Mouse (Mus musculus): ENCODE data around the gene Trim2. TPM values are rescaled to one million over a fixed set of nuclear protein-coding genes. Genes with fewer than 3 reads are reported as not detected.

Gene Trim2
- polyA plus RNA-seq, 1 experiment, result 3.2 TPM

DNA sequence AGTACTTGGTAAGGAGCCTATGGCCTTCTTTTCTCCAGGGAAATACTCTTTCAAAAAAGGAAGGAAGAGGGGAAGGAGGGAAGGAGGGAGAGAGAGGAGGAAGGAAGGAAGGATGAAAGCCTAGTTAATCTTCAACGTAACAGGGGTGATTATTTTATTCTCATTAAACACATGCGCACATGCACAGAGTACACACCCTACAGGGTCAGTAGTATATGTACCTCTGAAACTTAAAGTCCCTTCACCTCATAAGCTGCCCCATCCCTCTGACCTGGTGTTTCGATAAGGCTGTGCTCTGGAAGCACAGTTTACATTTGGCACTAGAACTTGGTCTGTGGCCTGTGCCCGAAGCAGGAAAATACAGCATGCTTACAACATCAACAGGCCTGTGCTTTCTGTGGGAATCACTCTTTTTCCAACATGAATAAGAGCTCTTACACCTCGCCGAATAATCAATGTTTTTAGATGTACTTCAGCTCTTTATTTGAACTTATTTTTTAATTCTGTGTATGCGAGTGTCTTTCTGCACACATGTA lies 95.3 kb downstream of the Trim2 start:
- Histone ChIP-seq H3ac (ENCODE audit: control insufficient read depth, insufficient read length) (no peak overlapping the region), H3K27me3 (ENCODE audit: control insufficient read depth, insufficient read depth, insufficient read length) (no peaks in the 10 kb centered on the region), H3K36me3 (ENCODE audit: control insufficient read depth, insufficient read depth) (no peaks in the 10 kb centered on the region), H3K79me2 (ENCODE audit: control insufficient read depth, insufficient read depth) (no peaks in the 10 kb centered on the region), H3K4me3 (no peak overlapping the region), H3K4me2 (ENCODE audit: low read depth) (no peak overlapping the region)
- TF ChIP-seq MYOD1 (IDR thresholded peaks at IDR 0.05; ENCODE audit: control insufficient read depth in 1 of 3, insufficient read length in 2 of 3, low read depth in 2 of 3) (no peak), TCF3 (IDR thresholded peaks at IDR 0.05; ENCODE audit: insufficient read length, low read depth) (no peak)

DNA sequence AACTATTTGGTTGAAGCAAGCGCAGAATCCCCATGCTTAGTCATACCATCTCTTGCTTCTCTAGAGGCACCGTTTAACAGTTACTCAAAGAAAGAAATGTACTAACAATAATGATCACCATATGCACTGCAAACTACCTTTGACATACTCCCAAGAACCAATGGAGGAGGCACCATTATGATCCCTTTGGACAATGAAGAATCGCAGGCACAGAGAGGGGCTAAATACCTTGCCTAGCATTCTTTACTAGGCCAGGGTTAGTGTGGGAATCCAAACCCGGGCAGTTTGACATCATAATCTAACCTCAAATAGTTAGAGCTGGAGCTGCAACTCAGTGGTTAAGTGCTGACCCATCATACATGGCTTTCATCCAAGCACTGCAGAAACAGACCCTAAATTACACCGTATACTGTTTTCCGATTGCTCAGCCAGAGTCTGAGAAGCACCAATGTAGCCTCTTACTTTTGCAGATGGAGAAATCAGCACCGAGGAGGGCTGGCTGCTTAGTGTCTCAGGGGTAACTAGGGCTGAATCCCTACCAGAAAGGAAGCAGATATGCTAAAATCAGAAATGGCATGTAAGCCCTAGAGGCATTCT lies 97.7 kb downstream of the Trim2 start:
- TF ChIP-seq CEBPB (IDR thresholded peaks at IDR 0.05; ENCODE audit: insufficient read depth, poor library complexity, severe bottlenecking) (no peak), MYOG (IDR thresholded peaks at IDR 0.05; ENCODE audit: control insufficient read depth in 1 of 3, insufficient read depth in 1 of 3, insufficient read length in 2 of 3, low read depth in 2 of 3) (no peak), SRF (IDR thresholded peaks at IDR 0.05; ENCODE audit: control insufficient read depth, insufficient read length, low read depth) (no peak), USF1 (IDR thresholded peaks at IDR 0.05; ENCODE audit: low read depth) (no peak), E2F4 (IDR thresholded peaks at IDR 0.05; ENCODE audit: insufficient read depth) (no peak), TCF12 (IDR thresholded peaks at IDR 0.05; ENCODE audit: insufficient read depth, poor library complexity, severe bottlenecking) (no peak), POLR2AphosphoS2 (IDR thresholded peaks at IDR 0.05; ENCODE audit: insufficient read length, low read depth) (no peak)
- H3ac ChIP-seq (ENCODE audit: control insufficient read depth, insufficient read length), result no peak overlapping the region

DNA sequence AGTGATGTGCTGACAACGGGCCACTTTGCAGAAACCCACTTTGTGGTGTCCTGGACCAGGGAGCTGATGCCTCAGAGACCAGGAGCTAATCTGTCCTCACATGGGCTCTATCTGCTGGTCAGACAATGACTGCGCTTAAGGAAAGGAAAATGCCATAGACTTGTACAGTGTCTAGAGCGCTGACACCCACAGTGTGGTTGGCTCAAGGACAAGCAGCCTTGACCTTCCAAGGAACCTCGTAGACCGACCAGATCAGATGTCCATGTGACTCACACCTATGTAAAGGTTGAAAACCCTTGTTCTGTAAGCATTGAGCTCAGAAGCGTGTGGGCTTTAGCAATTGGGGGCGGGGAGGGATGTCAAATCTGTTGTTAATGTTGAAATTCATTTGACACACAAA lies 98.2 kb downstream of the Trim2 start:
- H3K36me3 ChIP-seq (ENCODE audit: control insufficient read depth, insufficient read depth), result no peaks in the 10 kb centered on the region
- H3K4me3 ChIP-seq, result no peak overlapping the region
- TF ChIP-seq POLR2A (IDR thresholded peaks at IDR 0.05; ENCODE audit: insufficient read length, low read depth) (no peak), SRF (IDR thresholded peaks at IDR 0.05; ENCODE audit: control insufficient read depth, insufficient read length, low read depth) (no peak), MYOG (IDR thresholded peaks at IDR 0.05; ENCODE audit: control insufficient read depth in 1 of 3, insufficient read depth in 1 of 3, insufficient read length in 2 of 3, low read depth in 2 of 3) (no peak), TCF3 (IDR thresholded peaks at IDR 0.05; ENCODE audit: insufficient read length, low read depth) (no peak), POLR2AphosphoS2 (IDR thresholded peaks at IDR 0.05; ENCODE audit: insufficient read length, low read depth) (no peak), MYOD1 (IDR thresholded peaks at IDR 0.05; ENCODE audit: control insufficient read depth in 1 of 3, insufficient read length in 2 of 3, low read depth in 2 of 3) (no peak), TCF12 (IDR thresholded peaks at IDR 0.05; ENCODE audit: insufficient read depth, poor library complexity, severe bottlenecking) (no peak), REST (IDR thresholded peaks at IDR 0.05; ENCODE audit: insufficient read depth, insufficient read length) (no peak), E2F4 (IDR thresholded peaks at IDR 0.05; ENCODE audit: insufficient read depth) (no peak), USF1 (IDR thresholded peaks at IDR 0.05; ENCODE audit: low read depth) (no peak), MAX (IDR thresholded peaks at IDR 0.05; ENCODE audit: low read depth) (no peak), CEBPB (IDR thresholded peaks at IDR 0.05; ENCODE audit: insufficient read depth, poor library complexity, severe bottlenecking) (no peak)
- H3K27me3 ChIP-seq (ENCODE audit: control insufficient read depth, insufficient read depth, insufficient read length), result no peaks in the 10 kb centered on the region
- no peak overlapping the region for H3ac ChIP-seq (ENCODE audit: control insufficient read depth, insufficient read length)
- no peak overlapping the region for H3K4me2 ChIP-seq (ENCODE audit: low read depth)
- H3K79me2 ChIP-seq (ENCODE audit: control insufficient read depth, insufficient read depth), result no peaks in the 10 kb centered on the region

More for the DNA sequence above, 97.7 kb downstream of the Trim2 start:
- no peaks in the 10 kb centered on the region for H3K36me3 ChIP-seq (ENCODE audit: control insufficient read depth, insufficient read depth)
- H3K27me3 ChIP-seq (ENCODE audit: control insufficient read depth, insufficient read depth, insufficient read length), result no peaks in the 10 kb centered on the region
- H3K4me2 ChIP-seq (ENCODE audit: low read depth), result no peak overlapping the region
- no peaks in the 10 kb centered on the region for H3K79me2 ChIP-seq (ENCODE audit: control insufficient read depth, insufficient read depth)
- H3K4me3 ChIP-seq, result no peak overlapping the region

DNA sequence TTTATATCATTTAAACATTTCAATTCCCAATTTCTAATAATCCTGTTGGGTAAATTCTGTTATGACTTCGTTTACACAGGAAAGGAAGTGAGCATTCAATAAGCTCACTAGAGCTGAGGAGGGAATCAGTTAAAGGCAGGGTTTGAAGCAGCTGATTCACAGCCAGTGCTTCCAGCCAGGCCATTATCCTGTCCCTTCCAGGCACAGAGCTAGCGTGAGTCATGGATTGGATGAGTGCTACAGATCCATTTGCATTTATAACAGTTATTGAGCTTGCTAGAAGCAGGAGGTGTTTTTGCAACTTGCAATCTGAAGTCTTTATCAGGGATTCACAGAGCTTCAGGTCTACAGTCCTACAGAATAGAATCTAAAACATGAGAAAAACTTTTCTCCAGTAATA lies 99.3 kb downstream of the Trim2 start:
- Histone ChIP-seq H3K4me2 (ENCODE audit: low read depth) (no peak overlapping the region), H3K4me3 (no peak overlapping the region), H3ac (ENCODE audit: control insufficient read depth, insufficient read length) (no peak overlapping the region), H3K36me3 (ENCODE audit: control insufficient read depth, insufficient read depth) (no peaks in the 10 kb centered on the region), H3K27me3 (ENCODE audit: control insufficient read depth, insufficient read depth, insufficient read length) (no peaks in the 10 kb centered on the region), H3K79me2 (ENCODE audit: control insufficient read depth, insufficient read depth) (no peaks in the 10 kb centered on the region)
- TF ChIP-seq USF1 (IDR thresholded peaks at IDR 0.05; ENCODE audit: low read depth) (no peak), MYOD1 (IDR thresholded peaks at IDR 0.05; ENCODE audit: control insufficient read depth in 1 of 3, insufficient read length in 2 of 3, low read depth in 2 of 3) (no peak), SRF (IDR thresholded peaks at IDR 0.05; ENCODE audit: control insufficient read depth, insufficient read length, low read depth) (no peak), MYOG (IDR thresholded peaks at IDR 0.05; ENCODE audit: control insufficient read depth in 1 of 3, insufficient read depth in 1 of 3, insufficient read length in 2 of 3, low read depth in 2 of 3) (no peak), TCF3 (IDR thresholded peaks at IDR 0.05; ENCODE audit: insufficient read length, low read depth) (no peak), TCF12 (IDR thresholded peaks at IDR 0.05; ENCODE audit: insufficient read depth, poor library complexity, severe bottlenecking) (no peak), CEBPB (IDR thresholded peaks at IDR 0.05; ENCODE audit: insufficient read depth, poor library complexity, severe bottlenecking) (no peak), POLR2AphosphoS2 (IDR thresholded peaks at IDR 0.05; ENCODE audit: insufficient read length, low read depth) (no peak), MAX (IDR thresholded peaks at IDR 0.05; ENCODE audit: low read depth) (no peak), POLR2A (IDR thresholded peaks at IDR 0.05; ENCODE audit: insufficient read length, low read depth) (no peak)

DNA sequence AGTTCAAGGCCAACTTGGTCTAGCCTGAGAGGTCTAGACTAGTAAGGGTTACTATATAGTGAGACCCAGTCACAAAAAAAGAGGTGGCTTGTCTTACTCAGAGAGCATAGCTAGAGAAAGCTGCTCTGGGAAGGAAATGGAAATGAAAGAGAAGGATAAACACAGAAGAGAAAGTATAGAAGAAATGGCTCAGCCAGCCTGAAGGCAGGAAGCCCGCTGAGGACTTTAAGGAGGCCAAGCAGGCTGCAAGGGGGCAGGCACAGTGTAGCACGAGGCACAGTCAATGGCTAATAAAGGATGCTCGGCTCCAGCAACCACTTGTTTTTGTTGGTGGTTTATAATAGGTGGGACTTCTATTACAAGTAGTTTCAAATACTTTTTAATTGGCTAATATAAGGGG lies 100.6 kb downstream of the Trim2 start:
- H3K36me3 ChIP-seq (ENCODE audit: control insufficient read depth, insufficient read depth), result no peaks in the 10 kb centered on the region
- no peaks in the 10 kb centered on the region for H3K27me3 ChIP-seq (ENCODE audit: control insufficient read depth, insufficient read depth, insufficient read length)
- no peak overlapping the region for H3ac ChIP-seq (ENCODE audit: control insufficient read depth, insufficient read length)
- H3K4me2 ChIP-seq (ENCODE audit: low read depth), result no peak overlapping the region
- TF ChIP-seq TCF12 (IDR thresholded peaks at IDR 0.05; ENCODE audit: insufficient read depth, poor library complexity, severe bottlenecking), result no peak
- TF ChIP-seq CEBPB (IDR thresholded peaks at IDR 0.05; ENCODE audit: insufficient read depth, poor library complexity, severe bottlenecking), result no peak
- no peak for TF ChIP-seq E2F4 (IDR thresholded peaks at IDR 0.05; ENCODE audit: insufficient read depth)
- no peak for TF ChIP-seq REST (IDR thresholded peaks at IDR 0.05; ENCODE audit: insufficient read depth, insufficient read length)
- TF ChIP-seq MYOD1 (IDR thresholded peaks at IDR 0.05; ENCODE audit: control insufficient read depth in 1 of 3, insufficient read length in 2 of 3, low read depth in 2 of 3), result no peak
- no peak for TF ChIP-seq MAX (IDR thresholded peaks at IDR 0.05; ENCODE audit: low read depth)
- TF ChIP-seq POLR2AphosphoS2 (IDR thresholded peaks at IDR 0.05; ENCODE audit: insufficient read length, low read depth), result no peak
- TF ChIP-seq MYOG (IDR thresholded peaks at IDR 0.05; ENCODE audit: control insufficient read depth in 1 of 3, insufficient read depth in 1 of 3, insufficient read length in 2 of 3, low read depth in 2 of 3), result no peak
- no peak for TF ChIP-seq POLR2A (IDR thresholded peaks at IDR 0.05; ENCODE audit: insufficient read length, low read depth)
- H3K79me2 ChIP-seq (ENCODE audit: control insufficient read depth, insufficient read depth), result no peaks in the 10 kb centered on the region
- no peak overlapping the region for H3K4me3 ChIP-seq

Data from myocyte (in vitro differentiated cells).